Mouse (Mus musculus) MEL (cell line): ENCODE measurements around the gene Kat7. TPM values are rescaled to one million over a fixed set of nuclear protein-coding genes. Genes with fewer than 3 reads are reported as not detected.

Source experiments
- DNase-seq: peaks from one replicate; pipeline ENCODE4 v3.0.0; 2011; ENCODE audit warnings: low read depth, low spot score
- H3K27ac ChIP-seq: 2 replicates; pipeline ENCODE4 v1.5.1; 2012; ENCODE audit warnings: low read depth, mild to moderate bottlenecking, control low read depth, low read length, moderate library complexity; ENCODE audit not compliant: control insufficient read depth
- H3K27me3 ChIP-seq, 2 experiments: fragments of 150-350 bp in 1 of 2; sonication (generic) in 1 of 2; 2 replicates each; pipeline ENCODE4 v1.6.1; 2012; ENCODE audit warnings: low read length in 2 of 2, mild to moderate bottlenecking in 2 of 2, improper control_type of control experiment in 1 of 2, moderate library complexity in 1 of 2; ENCODE audit not compliant: insufficient read depth in 2 of 2, control insufficient read depth in 1 of 2
- H3K36me3 ChIP-seq, 2 experiments: 2 replicates each; pipeline ENCODE4 v1.6.1; 2012 to 2014; ENCODE audit warnings: low read length in 2 of 2, improper control_type of control experiment in 1 of 2, inconsistent platforms in 1 of 2, mild to moderate bottlenecking in 1 of 2; ENCODE audit not compliant: insufficient read depth in 2 of 2, control insufficient read depth in 1 of 2
- H3K4me1 ChIP-seq, 2 experiments: fragments of 150-350 bp in 1 of 2; sonication (generic) in 1 of 2; 2 replicates each; pipeline ENCODE4 v1.6.1; 2012; ENCODE audit warnings: low read length in 2 of 2, improper control_type of control experiment in 1 of 2, mild to moderate bottlenecking in 1 of 2; ENCODE audit not compliant: insufficient read depth in 2 of 2, control insufficient read depth in 1 of 2
- H3K4me3 ChIP-seq, 2 experiments: fragments of 150-350 bp in 1 of 2; sonication (generic) in 1 of 2; 2 replicates each; pipeline ENCODE4 v1.5.1; 2012; ENCODE audit warnings: low read depth in 2 of 2, low read length in 2 of 2, mild to moderate bottlenecking in 2 of 2, moderate library complexity in 2 of 2, control low read depth in 1 of 2, improper control_type of control experiment in 1 of 2; ENCODE audit not compliant: control insufficient read depth in 1 of 2, insufficient read depth in 1 of 2
- H3K79me2 ChIP-seq: 2 replicates; pipeline ENCODE4 v1.6.1; 2012; ENCODE audit warnings: mild to moderate bottlenecking, low read length, moderate library complexity; ENCODE audit not compliant: control insufficient read depth, poor library complexity, insufficient read depth
- H3K9ac ChIP-seq: 2 replicates; pipeline ENCODE4 v1.6.1; 2012; ENCODE audit warnings: low read depth, mild to moderate bottlenecking, control low read depth, low read length, moderate library complexity; ENCODE audit not compliant: control insufficient read depth, poor library complexity, severe bottlenecking
- H3K9me3 ChIP-seq: fragments of 150-350 bp; sonication (generic); replicated peaks from 2 replicates; pipeline ENCODE4 v1.6.1; 2012; ENCODE audit warnings: mild to moderate bottlenecking, low read length, improper control_type of control experiment, moderate library complexity; ENCODE audit not compliant: insufficient read depth
- CHD1 ChIP-seq: IDR thresholded peaks from 2 replicates; pipeline ENCODE4 v1.6.1; 2012; ENCODE audit warnings: low read depth, mild to moderate bottlenecking, inconsistent platforms, low read length, improper control_type of control experiment
- CHD2 ChIP-seq: IDR thresholded peaks from 2 replicates; pipeline ENCODE4 v1.6.1; 2011; ENCODE audit warnings: low read length, improper control_type of control experiment
- EP300 ChIP-seq, 2 experiments: IDR thresholded peaks; 2 replicates each; pipeline ENCODE4 v1.6.1; 2011; ENCODE audit warnings: improper control_type of control experiment in 2 of 2, low read length in 2 of 2, low read depth in 1 of 2, mild to moderate bottlenecking in 1 of 2
- GABPA ChIP-seq: IDR thresholded peaks from 2 replicates; pipeline ENCODE4 v1.6.1; 2012; ENCODE audit warnings: low read depth, mild to moderate bottlenecking, inconsistent platforms, low read length, improper control_type of control experiment, moderate library complexity
- JUND ChIP-seq: IDR thresholded peaks from 2 replicates; pipeline ENCODE4 v1.6.1; 2011; ENCODE audit warnings: low read depth, mild to moderate bottlenecking, improper control_type of control experiment, low read length
- MAFK ChIP-seq: IDR thresholded peaks from 2 replicates; pipeline ENCODE4 v1.6.1; 2011; ENCODE audit warnings: low read depth, mild to moderate bottlenecking, low read length, improper control_type of control experiment, borderline replicate concordance
- MAZ ChIP-seq: IDR thresholded peaks from 2 replicates; pipeline ENCODE4 v1.6.1; 2012; ENCODE audit warnings: low read depth, mild to moderate bottlenecking, inconsistent platforms, low read length, improper control_type of control experiment
- MEF2A ChIP-seq: IDR thresholded peaks from 2 replicates; pipeline ENCODE4 v1.6.1; 2014; ENCODE audit warnings: low read depth, mild to moderate bottlenecking, inconsistent platforms, low read length, improper control_type of control experiment; ENCODE audit not compliant: poor library complexity, insufficient replicate concordance, severe bottlenecking; ENCODE audit errors: extremely low read depth
- MYB ChIP-seq: IDR thresholded peaks from 2 replicates; pipeline ENCODE4 v1.6.1; 2011; ENCODE audit warnings: mild to moderate bottlenecking, low read depth, low read length, improper control_type of control experiment
- NELFE ChIP-seq: IDR thresholded peaks from 2 replicates; pipeline ENCODE4 v1.6.1; 2011; ENCODE audit warnings: low read depth, low read length, improper control_type of control experiment
- NRF1 ChIP-seq: IDR thresholded peaks from 2 replicates; pipeline ENCODE4 v1.6.1; 2014; ENCODE audit warnings: low read depth, mild to moderate bottlenecking, inconsistent platforms, low read length, improper control_type of control experiment, moderate library complexity; ENCODE audit not compliant: poor library complexity, insufficient read depth, severe bottlenecking
- POLR2AphosphoS2 ChIP-seq: IDR thresholded peaks from 2 replicates; pipeline ENCODE4 v1.6.1; 2011; ENCODE audit warnings: low read length, improper control_type of control experiment
- POLR2AphosphoS5 ChIP-seq: IDR thresholded peaks from 2 replicates; pipeline ENCODE4 v1.6.1; 2012; ENCODE audit warnings: low read depth, borderline replicate concordance, mild to moderate bottlenecking, inconsistent platforms, low read length, moderate library complexity, mixed read lengths
- RAD21 ChIP-seq: IDR thresholded peaks from 2 replicates; pipeline ENCODE4 v1.6.1; 2011; ENCODE audit warnings: mild to moderate bottlenecking, low read depth, low read length, improper control_type of control experiment
- TAL1 ChIP-seq: IDR thresholded peaks from 2 replicates; pipeline ENCODE4 v1.6.1; 2012; ENCODE audit warnings: mild to moderate bottlenecking, inconsistent platforms, low read length, moderate library complexity, mixed read lengths
- TBP ChIP-seq: IDR thresholded peaks from 2 replicates; pipeline ENCODE4 v1.8.0; 2011; ENCODE audit warnings: low read depth, low read length, improper control_type of control experiment
- USF1 ChIP-seq: IDR thresholded peaks from 2 replicates; pipeline ENCODE4 v1.6.1; 2014; ENCODE audit warnings: low read depth, mild to moderate bottlenecking, inconsistent platforms, low read length, improper control_type of control experiment, moderate library complexity
- USF2 ChIP-seq, 2 experiments: IDR thresholded peaks; 2 replicates each; pipeline ENCODE4 v1.6.1; 2011 to 2012; ENCODE audit warnings: improper control_type of control experiment in 2 of 2, low read length in 2 of 2, borderline replicate concordance in 1 of 2, inconsistent platforms in 1 of 2, low read depth in 1 of 2, mild to moderate bottlenecking in 1 of 2; ENCODE audit not compliant: insufficient read depth in 1 of 2
- polyA plus RNA-seq, 2 experiments: library from polyadenylated mRNA; stranded (reverse) in 1 of 2; unstranded in 1 of 2; fragments of >175 nt in 1 of 2; fragments of >200 nt in 1 of 2; gene quantifications; 2 replicates each; pipeline versions ENCODE4 v1.2.1 to v1.2.4; 2012; ENCODE audit warnings: low replicate concordance in 2 of 2, low read depth in 1 of 2; ENCODE audit not compliant: insufficient read length in 2 of 2, insufficient read depth in 1 of 2, missing spikeins in 1 of 2
- total RNA-seq: library from RNA; depleted of rRNA; stranded (reverse); fragments of 300-350 nt; gene quantifications from 2 replicates; pipeline ENCODE4 v1.2.3, GENCODE M21; 2012

The Kat7 gene
- total and polyA plus RNA-seq, 3 experiments, result 81.4 to 100 (median 95.4) TPM

DNA sequence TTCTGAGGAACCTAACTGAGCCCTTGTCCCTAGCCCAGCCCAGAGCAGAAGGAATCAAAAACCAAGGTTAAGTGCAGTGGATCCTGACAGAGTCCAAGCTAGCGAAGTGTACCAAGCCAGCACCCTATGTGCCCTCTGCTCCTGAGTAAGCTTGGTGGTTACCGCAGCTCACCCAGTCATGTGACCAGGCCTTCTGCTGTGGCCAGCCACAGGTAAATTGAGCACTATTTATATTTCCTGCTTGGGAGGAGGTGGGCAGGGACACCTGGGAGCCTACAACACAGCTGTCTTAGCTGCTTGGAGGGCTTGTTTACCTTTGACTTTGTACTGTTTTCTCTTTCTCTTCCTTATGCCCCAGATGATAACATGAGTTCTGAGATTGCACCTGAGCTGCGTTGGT is 40.9 kb upstream of the Kat7 start:
- no peaks in the 10 kb centered on the region for H3K9me3 ChIP-seq
- H3K9ac ChIP-seq, result no peak overlapping the region
- DNase-seq, result no peak
- H3K4me1 ChIP-seq, result peaks cover 29 to 32% of the 10 kb centered on the region in 2 experiments
- H3K36me3 ChIP-seq, result peaks cover 15 to 33% of the 10 kb centered on the region in 2 experiments
- no peaks in the 10 kb centered on the region for H3K27me3 ChIP-seq
- no peak for TF ChIP-seq POLR2AphosphoS5
- peak; percentile 63 for TF ChIP-seq USF1
- no peaks in the 10 kb centered on the region; the same call in 1 of the 2 replicates for H3K79me2 ChIP-seq
- H3K4me3 ChIP-seq, result no peak overlapping the region
- H3K27ac ChIP-seq, result no peak overlapping the region

DNA sequence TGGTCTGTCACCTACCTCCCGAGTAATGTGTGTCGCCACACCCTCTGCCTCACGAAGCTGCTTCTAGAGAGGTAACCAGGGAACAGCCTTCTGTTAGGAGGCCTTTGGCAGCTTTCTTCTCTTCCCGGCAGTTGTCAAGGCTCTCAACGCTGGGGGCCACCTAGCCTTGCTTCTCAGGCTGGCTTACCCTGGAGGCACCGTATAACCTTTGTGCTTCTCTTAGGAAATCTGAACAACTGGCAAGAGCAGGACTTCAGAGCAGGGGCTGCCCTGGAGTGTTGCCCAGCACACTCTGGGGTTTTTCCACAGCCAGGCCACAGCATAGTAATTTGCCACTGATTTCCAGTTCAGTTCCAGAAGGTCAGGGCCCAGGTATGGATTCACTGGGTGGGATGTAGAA is 40.2 kb upstream of the Kat7 start:
- peaks cover 23 to 26% of the 10 kb centered on the region in 2 experiments for H3K4me1 ChIP-seq
- H3K27ac ChIP-seq, result no peak overlapping the region
- TF ChIP-seq EP300 (IDR thresholded peaks at IDR 0.05; ENCODE audit: low read depth in 1 of 2, low read length in 2 of 2), result no peak
- TF ChIP-seq MEF2A, result no peak
- no peak for TF ChIP-seq MYB
- TF ChIP-seq TBP, result no peak
- TF ChIP-seq MAZ, result no peak
- TF ChIP-seq CHD2, result no peak
- no peak for TF ChIP-seq NELFE
- no peak for TF ChIP-seq NRF1
- no peak for TF ChIP-seq GABPA
- TF ChIP-seq MAFK, result no peak
- no peak for TF ChIP-seq POLR2AphosphoS2
- TF ChIP-seq RAD21, result no peak
- TF ChIP-seq CHD1, result no peak
- no peak for TF ChIP-seq TAL1
- no peak for TF ChIP-seq JUND
- no peak for TF ChIP-seq USF2 (IDR thresholded peaks at IDR 0.05; ENCODE audit: borderline replicate concordance in 1 of 2, insufficient read depth in 1 of 2, low read depth in 1 of 2, low read length in 2 of 2)
- no peak for DNase-seq
- no peak overlapping the region for H3K9ac ChIP-seq
- H3K4me3 ChIP-seq, result no peak overlapping the region
- peaks cover 3% of the 10 kb centered on the region; the same call in 1 of the 2 replicates for H3K79me2 ChIP-seq
- peaks cover 20 to 26% of the 10 kb centered on the region in 2 experiments for H3K36me3 ChIP-seq
- H3K9me3 ChIP-seq, result no peaks in the 10 kb centered on the region
- no peaks in the 10 kb centered on the region for H3K27me3 ChIP-seq
